Mouse (Mus musculus): ENCODE measurements around the gene Samd14. TPM values are rescaled to one million over a fixed set of nuclear protein-coding genes. Genes with fewer than 3 reads are reported as not detected.
"Not testable (repeated sequence)": the region's sequence is repeated elsewhere in the genome, so short reads cannot be mapped to it uniquely, and the experiment has no call there.

Gene Samd14
- polyA plus RNA-seq (2016; fragmentation: Nextera tagmentation; extraction: Ambion mirVana): 35.8 and 36.7 TPM in 2 replicates

DNA sequence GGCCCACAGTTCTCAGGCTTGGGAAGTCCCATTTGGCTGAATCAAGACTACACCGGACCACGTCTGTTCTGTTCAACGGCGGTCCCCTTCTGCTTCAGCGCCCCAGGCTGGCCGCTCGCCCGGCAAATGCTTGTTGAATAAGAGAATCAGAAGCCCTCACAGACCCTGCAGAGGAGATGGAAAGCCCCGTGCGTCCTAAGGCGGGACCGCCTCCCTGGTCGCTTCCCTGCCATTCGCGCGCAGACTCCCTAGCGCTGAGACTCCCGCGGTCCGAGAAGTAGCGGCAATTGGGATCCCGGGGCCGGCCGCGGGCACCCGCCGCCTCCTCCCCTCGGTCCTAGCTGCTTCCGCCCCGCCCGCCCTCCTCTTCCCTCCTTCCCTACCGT lies at the start of gene Samd14:
TSS of gene Samd14 (plus strand) at position 251 of the 386 bp plus-strand sequence.
- H3K27ac ChIP-seq: peak within 1 kb of the TSS; percentile 96
- H3K27me3 ChIP-seq (ENCODE audit: poor library complexity, severe bottlenecking): no peaks in the 10 kb centered on the region
- H3K4me1 ChIP-seq: peaks cover 80% of the 10 kb centered on the region
- H3K4me3 ChIP-seq: peak within 1 kb of the TSS; percentile 91
- peak; percentile 80 for DNase-seq (ENCODE audit: extremely low spot score, low spot score)
- no peaks in the 10 kb centered on the region for H3K9me3 ChIP-seq
- 0% methylated on average over 32 of the region's 32 CpGs for WGBS
- peaks cover 34% of the 10 kb centered on the region for H3K36me3 ChIP-seq (replicated peaks)

DNA sequence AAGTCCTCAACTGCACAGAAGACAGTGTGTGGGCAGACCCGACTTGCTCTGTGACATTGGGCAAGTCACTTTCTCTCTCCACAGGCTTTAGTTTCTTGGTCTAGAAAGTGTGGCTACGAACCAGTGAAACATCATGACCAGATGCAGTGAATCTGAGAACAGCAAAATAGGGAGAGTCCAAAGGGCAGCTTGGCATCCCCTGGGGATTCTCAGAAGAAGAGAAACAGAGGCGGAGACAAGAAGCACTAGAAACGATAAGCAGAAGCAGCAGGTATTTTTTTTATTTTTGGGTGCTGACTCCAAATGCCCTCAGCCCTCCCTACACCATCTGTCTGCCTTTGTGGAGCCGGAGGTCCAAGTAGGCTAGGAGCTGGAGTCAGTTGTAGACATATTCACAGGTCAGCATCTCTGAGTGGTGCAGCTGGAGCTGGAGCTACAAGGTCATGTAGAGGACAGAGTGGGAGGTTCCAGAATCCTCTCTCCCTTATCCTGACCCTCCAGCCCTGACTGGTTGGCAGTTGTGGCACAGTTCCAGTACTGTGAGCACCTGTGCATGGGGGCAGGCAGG lies 47.1 kb upstream of the Samd14 start:
- 87% methylated on average over 5 of the region's 5 CpGs for WGBS
- Histone ChIP-seq H3K36me3 (replicated peaks) (no peaks in the 10 kb centered on the region), H3K27ac (no peak overlapping the region), H3K4me3 (no peak overlapping the region), H3K9me3 (no peaks in the 10 kb centered on the region), H3K4me1 (peaks cover 19% of the 10 kb centered on the region), H3K27me3 (ENCODE audit: poor library complexity, severe bottlenecking) (no peaks in the 10 kb centered on the region)
- no peak for DNase-seq (ENCODE audit: extremely low spot score, low spot score)

DNA sequence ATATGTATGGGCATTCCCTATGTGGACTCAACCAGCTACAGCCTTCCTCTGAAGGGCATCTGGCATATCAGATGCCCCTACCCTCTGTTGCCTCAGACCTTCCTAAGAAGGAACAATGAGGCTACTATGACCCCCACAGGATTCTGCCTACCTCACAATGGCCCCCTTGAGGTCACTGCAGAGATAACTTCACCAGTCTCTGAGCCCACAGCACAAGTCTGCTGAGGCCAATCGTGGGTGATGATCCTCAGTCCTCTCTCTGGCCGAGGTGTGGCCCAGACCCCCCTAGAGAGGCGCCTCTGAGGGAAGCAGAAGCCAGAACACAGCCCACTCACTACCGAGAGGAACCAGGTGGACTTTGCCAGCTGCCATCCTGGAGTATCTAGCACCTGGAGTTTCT lies 42.3 kb upstream of the Samd14 start, which contains the start of gene Hils1:
TSS of gene Hils1 (plus strand) at position 175 of the 400 bp plus-strand sequence.
- 54% methylated on average over 4 of the region's 4 CpGs for WGBS
- H3K36me3 ChIP-seq (replicated peaks): no peaks in the 10 kb centered on the region
- no peak within 1 kb of the TSS for H3K27ac ChIP-seq
- H3K27me3 ChIP-seq (ENCODE audit: poor library complexity, severe bottlenecking): peaks cover 23% of the 10 kb centered on the region
- no peak within 1 kb of the TSS for H3K4me3 ChIP-seq
- peaks cover 8% of the 10 kb centered on the region; the same call in 1 of the 2 replicates for H3K4me1 ChIP-seq
- DNase-seq (ENCODE audit: extremely low spot score, low spot score): no peak
- H3K9me3 ChIP-seq: no peaks in the 10 kb centered on the region

DNA sequence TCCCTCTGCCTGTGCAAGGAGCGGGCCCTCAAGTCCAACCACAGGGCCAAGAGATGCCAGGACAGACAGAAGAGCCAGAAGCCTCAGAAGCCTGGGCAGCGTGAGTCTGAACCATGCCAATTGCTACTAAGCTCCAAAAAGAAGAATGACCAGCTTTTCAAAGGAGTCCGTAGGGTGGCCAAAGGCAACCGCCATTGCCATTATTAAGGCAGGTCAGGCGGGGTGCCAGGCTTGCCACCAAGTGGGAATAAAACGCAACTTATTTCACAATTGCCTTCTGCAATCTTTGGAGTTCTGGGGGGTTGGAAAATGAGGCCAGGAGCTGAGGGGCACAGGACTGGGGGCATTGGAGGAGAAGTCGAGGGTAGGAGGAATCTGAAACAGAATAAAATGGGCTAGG lies 41.5 kb upstream of the Samd14 start:
- Histone ChIP-seq H3K27me3 (ENCODE audit: poor library complexity, severe bottlenecking) (peaks cover 27% of the 10 kb centered on the region), H3K27ac (no peak overlapping the region), H3K9me3 (no peaks in the 10 kb centered on the region), H3K36me3 (replicated peaks) (no peaks in the 10 kb centered on the region), H3K4me3 (no peak overlapping the region), H3K4me1 (peaks cover 10% of the 10 kb centered on the region)
- 82% methylated on average over 7 of the region's 7 CpGs for WGBS
- no peak for DNase-seq (ENCODE audit: extremely low spot score, low spot score)

DNA sequence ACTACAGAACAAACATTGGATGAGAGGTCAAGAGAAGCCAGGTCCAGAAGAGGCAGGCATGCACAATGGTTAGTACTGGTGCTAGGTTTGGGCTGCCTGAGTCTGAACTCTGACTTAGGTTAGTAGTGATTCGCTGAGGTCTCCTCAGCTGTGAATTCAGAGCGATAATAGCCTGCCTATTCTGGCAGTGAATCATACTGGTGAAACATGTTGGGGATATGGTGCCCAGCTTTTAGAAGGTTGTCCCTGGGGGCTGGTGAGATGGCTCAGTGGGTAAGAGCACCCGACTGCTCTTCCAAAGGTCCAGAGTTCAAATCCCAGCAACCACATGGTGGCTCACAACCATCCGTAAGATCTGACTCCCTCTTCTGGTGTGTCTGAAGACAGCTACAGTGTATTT lies 40.0 kb upstream of the Samd14 start:
- WGBS: 90% methylated on average over 4 of the region's 4 CpGs
- not testable (repeated sequence) for H3K4me3 ChIP-seq; H3K27ac ChIP-seq; H3K36me3 ChIP-seq (replicated peaks); H3K9me3 ChIP-seq; DNase-seq (ENCODE audit: extremely low spot score, low spot score); H3K4me1 ChIP-seq
- H3K27me3 ChIP-seq (ENCODE audit: poor library complexity, severe bottlenecking): peaks cover 27% of the 10 kb centered on the region

DNA sequence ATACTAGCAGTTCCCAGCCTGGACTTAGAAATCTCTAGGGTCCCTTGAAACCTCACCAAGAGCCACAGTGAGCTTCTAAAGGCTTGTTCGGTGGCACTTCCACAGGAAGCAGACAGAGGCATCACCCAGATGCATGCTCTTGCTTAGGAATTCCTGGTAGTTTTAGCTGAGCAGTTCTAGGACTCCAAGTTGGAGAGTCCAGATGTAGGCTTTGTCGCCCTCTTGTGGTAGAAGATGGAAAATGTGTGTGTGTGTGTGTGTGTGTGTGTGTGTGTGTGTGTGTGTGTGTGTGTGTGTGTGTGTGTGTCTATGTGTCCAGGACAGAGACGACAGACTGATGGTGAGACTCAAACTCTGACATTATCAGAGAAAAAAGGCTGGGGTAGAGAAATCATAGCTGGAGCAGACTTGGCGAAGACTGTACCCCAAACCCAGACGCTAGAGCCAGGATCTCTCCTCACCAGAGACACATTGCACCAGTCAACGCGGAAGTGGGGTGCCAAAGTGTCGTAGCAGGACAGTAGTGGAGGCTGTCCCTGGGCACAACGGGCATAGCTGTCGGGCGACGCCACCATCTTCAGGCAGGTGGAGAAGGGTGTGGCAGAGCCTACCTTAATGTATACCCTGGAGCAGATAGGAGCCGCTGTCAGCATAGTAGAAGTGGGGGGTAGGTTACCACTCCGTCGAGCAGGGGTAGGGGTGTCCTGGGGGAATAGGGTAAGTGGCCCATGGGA lies 39.3 kb upstream of the Samd14 start:
- no peaks in the 10 kb centered on the region for H3K36me3 ChIP-seq (replicated peaks)
- peaks cover 8% of the 10 kb centered on the region; the same call in 1 of the 2 replicates for H3K4me1 ChIP-seq
- 64% methylated on average over 15 of the region's 15 CpGs for WGBS
- peak; percentile 60 for DNase-seq (ENCODE audit: extremely low spot score, low spot score)
- no peak overlapping the region for H3K4me3 ChIP-seq
- H3K9me3 ChIP-seq: no peaks in the 10 kb centered on the region
- peaks cover 27% of the 10 kb centered on the region for H3K27me3 ChIP-seq (ENCODE audit: poor library complexity, severe bottlenecking)
- no peak overlapping the region for H3K27ac ChIP-seq

DNA sequence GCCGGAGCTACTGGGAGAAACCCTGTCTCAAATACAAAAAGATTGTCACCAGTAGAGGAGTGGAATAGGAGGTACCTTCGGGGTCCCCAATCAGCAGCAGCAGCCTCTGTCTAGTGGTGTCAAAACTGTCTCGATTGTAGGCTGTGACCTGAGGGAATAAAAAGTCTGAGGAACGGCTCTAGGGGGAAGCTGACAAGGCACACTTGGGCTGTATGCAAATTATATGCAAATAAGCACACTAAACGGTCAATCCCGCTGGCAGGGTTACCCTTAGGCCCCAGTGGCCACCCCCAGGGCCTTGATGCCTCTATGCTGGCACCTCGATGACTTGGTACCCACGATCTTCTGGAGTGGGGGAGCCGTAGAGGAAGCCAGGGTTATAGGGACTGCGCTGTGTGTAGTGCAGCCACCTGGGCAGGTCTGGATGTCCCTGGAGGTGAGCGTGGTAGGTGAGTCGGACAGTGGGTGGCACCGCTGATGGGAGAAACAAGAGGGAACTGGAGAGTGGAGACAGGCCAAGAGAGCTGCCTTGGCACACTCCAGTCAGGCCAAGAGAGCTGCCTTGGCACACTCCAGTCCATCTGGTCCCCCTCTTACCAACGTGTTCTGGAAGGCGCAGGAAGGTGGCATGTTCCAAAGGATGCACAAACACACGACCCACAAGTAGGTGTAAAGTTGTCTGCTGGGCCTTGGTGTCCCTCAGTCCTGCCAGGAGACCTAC lies 37.6 kb upstream of the Samd14 start:
- Histone ChIP-seq H3K27ac (no peak overlapping the region), H3K27me3 (ENCODE audit: poor library complexity, severe bottlenecking) (peaks cover 27% of the 10 kb centered on the region), H3K9me3 (no peaks in the 10 kb centered on the region), H3K36me3 (replicated peaks) (no peaks in the 10 kb centered on the region), H3K4me3 (no peak overlapping the region), H3K4me1 (peaks cover 8% of the 10 kb centered on the region; the same call in 1 of the 2 replicates)
- WGBS: 73% methylated on average over 16 of the region's 16 CpGs
- no peak for DNase-seq (ENCODE audit: extremely low spot score, low spot score)

DNA sequence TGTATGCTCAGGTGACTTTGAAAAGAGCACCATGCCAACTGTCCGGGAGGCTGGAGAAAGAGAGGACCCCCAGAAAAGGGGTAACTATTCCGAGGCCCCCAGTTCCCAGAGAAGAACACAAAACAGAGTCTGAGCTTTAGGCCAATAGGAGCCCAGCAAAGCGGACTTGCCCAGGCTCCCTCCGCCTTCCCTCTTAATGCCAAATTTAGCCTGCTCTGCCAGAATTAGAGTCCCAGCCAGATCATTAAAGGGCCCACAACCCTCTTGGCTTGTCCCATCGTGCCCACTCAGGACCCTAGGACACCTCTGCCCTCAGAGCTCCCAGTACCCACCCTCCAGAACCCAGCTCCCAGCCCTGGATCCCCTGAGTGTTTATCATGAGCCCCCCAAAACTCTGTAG lies 36.8 kb upstream of the Samd14 start:
- peaks cover 9% of the 10 kb centered on the region; the same call in 1 of the 2 replicates for H3K4me1 ChIP-seq
- H3K27ac ChIP-seq: no peak overlapping the region
- no peak for DNase-seq (ENCODE audit: extremely low spot score, low spot score)

DNA sequence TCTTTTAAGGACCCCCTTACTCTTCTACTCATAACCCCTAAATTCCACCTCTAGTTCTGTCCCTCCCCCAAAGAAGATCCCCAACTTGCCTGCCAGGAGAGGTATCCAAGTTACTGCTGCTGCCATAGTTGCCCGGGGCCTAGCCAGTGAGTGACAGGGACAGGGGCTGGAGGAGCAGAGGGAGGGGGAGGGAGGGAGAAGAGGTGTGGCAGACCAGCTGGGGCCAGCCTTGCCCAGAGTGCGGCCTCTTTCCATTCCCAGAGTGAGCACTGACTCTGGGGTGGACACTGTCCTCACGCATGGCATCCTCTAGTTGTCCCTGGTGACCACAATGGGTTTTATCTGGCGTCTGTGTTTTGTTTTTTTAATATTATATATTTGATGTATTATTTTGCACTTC lies 36.4 kb upstream of the Samd14 start:
- no peak for DNase-seq (ENCODE audit: extremely low spot score, low spot score)
- WGBS: 53% methylated on average over 4 of the region's 4 CpGs

More for the DNA sequence above, 36.8 kb upstream of the Samd14 start:
- Histone ChIP-seq H3K9me3 (no peaks in the 10 kb centered on the region), H3K27me3 (ENCODE audit: poor library complexity, severe bottlenecking) (peaks cover 27% of the 10 kb centered on the region), H3K36me3 (replicated peaks) (no peaks in the 10 kb centered on the region), H3K4me3 (no peak overlapping the region)
- WGBS: 66% methylated on average over 5 of the region's 5 CpGs

DNA sequence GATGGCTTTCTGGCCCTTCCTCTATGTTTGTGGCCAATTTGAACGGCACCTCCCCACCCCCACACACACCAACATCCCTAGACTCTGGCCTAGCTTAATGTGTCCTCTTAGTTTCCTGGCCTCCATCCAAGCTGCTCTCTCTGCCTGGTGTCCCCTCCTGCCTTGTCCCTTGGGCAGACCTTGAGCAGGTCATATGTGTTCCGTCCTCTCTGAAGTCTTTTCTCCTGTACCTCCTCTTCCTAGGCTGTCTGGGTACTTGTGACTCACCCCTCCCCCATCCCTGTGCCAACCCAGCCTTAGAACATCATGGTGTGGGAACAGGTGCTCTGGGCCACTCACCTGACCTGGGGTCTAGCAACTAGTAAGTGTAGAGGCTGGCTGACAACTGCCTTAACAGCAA lies 34.7 kb upstream of the Samd14 start:
- peaks cover 20% of the 10 kb centered on the region for H3K27me3 ChIP-seq (ENCODE audit: poor library complexity, severe bottlenecking)
- no peak overlapping the region for H3K4me3 ChIP-seq
- DNase-seq (ENCODE audit: extremely low spot score, low spot score): no peak
- no peak overlapping the region for H3K27ac ChIP-seq
- peaks cover 29% of the 10 kb centered on the region for H3K4me1 ChIP-seq
- H3K36me3 ChIP-seq (replicated peaks): no peaks in the 10 kb centered on the region
- no peaks in the 10 kb centered on the region for H3K9me3 ChIP-seq
- WGBS: 92% methylated on average over 2 of the region's 2 CpGs

More for the DNA sequence above, 36.4 kb upstream of the Samd14 start:
- H3K27ac ChIP-seq: no peak overlapping the region
- no peaks in the 10 kb centered on the region for H3K36me3 ChIP-seq (replicated peaks)
- H3K4me3 ChIP-seq: no peak overlapping the region
- peaks cover 27% of the 10 kb centered on the region for H3K27me3 ChIP-seq (ENCODE audit: poor library complexity, severe bottlenecking)
- peaks cover 13% of the 10 kb centered on the region for H3K4me1 ChIP-seq
- H3K9me3 ChIP-seq: no peaks in the 10 kb centered on the region

DNA sequence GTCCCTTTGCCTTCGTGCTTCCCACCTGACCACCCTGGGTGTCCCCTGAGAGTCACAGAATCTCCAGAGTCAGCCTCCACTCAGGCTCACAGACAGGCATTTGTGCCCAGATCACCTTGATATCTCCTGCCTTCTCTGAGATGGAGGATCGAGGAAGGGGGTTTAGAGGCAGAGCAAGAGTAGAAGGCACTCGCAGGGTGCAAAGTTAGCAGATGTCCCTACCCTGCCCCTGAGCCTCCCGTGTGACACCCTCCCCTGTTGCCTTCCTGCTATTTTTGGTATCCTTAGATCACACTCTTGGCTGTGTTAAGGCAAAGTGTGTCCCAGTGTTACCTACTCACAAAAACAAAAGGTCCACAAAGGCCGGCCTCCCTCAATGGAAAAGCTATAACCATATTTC lies 33.5 kb upstream of the Samd14 start, which contains the start of gene Sgca:
TSS of gene Sgca (minus strand) at position 129 of the 400 bp plus-strand sequence.
- no peak within 1 kb of the TSS for H3K27ac ChIP-seq
- DNase-seq (ENCODE audit: extremely low spot score, low spot score): no peak
- no peaks in the 10 kb centered on the region for H3K36me3 ChIP-seq (replicated peaks)
- no peaks in the 10 kb centered on the region for H3K9me3 ChIP-seq
- peaks cover 29% of the 10 kb centered on the region for H3K4me1 ChIP-seq
- peaks cover 14% of the 10 kb centered on the region for H3K27me3 ChIP-seq (ENCODE audit: poor library complexity, severe bottlenecking)
- 76% methylated on average over 5 of the region's 5 CpGs for WGBS
- H3K4me3 ChIP-seq: no peak within 1 kb of the TSS

DNA sequence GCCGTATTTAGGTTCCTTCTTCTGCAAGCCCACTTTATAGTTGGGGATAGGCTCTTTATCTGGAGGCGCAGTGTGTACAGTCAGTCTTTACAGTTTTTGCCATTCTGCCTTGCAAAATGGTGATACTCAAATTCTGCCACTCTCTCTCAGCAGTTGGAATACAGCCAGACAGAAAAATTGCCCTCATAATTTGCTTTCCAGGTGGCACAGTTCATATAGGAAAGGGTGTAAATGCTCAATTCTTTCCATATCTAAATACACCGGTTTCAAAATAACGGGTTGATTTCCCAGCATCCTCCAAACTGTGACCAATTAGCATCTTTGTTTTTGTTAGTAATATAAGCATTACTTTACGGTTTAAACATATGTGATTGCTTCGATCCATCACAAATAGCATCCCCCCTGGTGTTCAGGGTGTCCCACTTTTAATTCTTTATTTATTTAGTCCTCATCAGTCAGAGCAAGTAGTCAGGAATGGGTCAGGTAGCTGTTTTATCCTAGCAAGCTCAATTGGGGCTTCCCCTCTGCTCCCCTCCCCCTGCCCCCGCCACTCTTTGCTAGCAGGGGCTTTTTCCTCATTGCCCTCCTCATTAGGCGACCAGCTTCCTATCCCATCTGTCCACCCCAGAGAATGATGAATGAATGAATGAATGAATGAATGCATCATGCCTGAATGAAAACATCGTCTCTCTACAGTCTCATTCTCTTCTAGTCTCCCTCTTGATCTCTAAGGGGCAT lies 31.3 kb upstream of the Samd14 start:
- DNase-seq (ENCODE audit: extremely low spot score, low spot score): no peak
- peaks cover 22% of the 10 kb centered on the region for H3K4me1 ChIP-seq
- H3K27me3 ChIP-seq (ENCODE audit: poor library complexity, severe bottlenecking): no peaks in the 10 kb centered on the region
- no peaks in the 10 kb centered on the region for H3K36me3 ChIP-seq (replicated peaks)
- WGBS: 52% methylated on average over 9 of the region's 9 CpGs
- H3K4me3 ChIP-seq: peak overlapping the region; percentile 42
- H3K9me3 ChIP-seq: no peaks in the 10 kb centered on the region
- peak overlapping the region; percentile 88 for H3K27ac ChIP-seq

All from forebrain, embryonic 10.5 days (tissue).